Mouse (Mus musculus): Measurements from ENCODE around the gene Mas1. TPM values are rescaled to one million over a fixed set of nuclear protein-coding genes. Genes with fewer than 3 reads are reported as not detected.
A peak's percentile ranks its signal among the peaks of the same experiment; 100 is the strongest.

The Mas1 gene
- total RNA-seq, 2 experiments from 2014 or later, result 56.2 to 56.3 TPM

DNA sequence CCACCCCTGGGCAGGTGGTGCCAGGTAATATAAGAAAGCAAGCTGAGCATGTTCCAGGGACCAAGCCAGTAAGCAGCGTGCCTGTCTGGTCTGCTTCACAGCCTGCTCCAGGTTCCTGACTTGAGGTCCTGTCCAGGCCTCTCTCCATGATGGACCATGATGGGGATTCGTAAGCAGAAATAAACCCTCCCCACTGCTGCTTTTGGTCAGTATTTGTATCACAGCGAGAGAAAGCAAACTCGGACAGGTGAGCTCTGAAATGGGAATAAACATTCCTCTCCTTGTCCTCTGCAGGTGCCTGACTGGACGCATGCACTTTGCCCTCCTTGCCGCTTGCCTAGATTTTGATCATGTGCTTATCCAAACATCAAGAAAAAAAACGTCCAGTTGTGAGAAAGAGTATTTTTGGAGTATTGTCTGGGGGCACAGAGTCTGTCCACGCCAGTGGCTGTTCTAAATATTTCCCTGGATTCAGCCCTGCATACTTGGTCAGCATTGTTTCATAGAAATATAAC is 8.9 kb downstream of the Mas1 start:
- Histone ChIP-seq H3K27ac (no peak overlapping the region), H3K4me3 (no peak overlapping the region)
- no peak for TF ChIP-seq CTCF (conservative IDR thresholded peaks at IDR 0.05)
- DNase-seq (ENCODE audit: low spot score in 2 of 2), result no peak

DNA sequence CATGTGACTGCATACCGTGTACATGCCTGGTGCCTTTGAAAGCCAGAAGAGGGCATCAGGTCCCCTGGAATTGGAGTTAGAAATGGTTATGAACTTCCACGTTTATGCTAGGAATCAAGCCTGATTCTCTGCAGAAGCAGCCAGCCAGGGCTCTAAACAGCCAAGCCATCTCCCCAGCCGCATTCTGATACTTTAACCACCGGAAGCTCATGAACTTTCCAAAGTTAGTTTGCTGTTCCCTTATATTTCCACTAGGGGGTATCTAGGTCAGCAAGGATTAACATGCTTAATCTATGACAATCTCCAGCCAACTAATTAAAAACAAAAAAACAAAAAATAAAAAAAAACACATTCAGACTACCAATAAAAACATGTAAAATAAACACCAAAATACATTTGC is 9.9 kb downstream of the Mas1 start:
- no peak overlapping the region for H3K4me3 ChIP-seq
- H3K27ac ChIP-seq, result no peak overlapping the region
- DNase-seq (ENCODE audit: low spot score in 2 of 2), result no peak
- TF ChIP-seq CTCF (conservative IDR thresholded peaks at IDR 0.05), result peak; percentile 84

DNA sequence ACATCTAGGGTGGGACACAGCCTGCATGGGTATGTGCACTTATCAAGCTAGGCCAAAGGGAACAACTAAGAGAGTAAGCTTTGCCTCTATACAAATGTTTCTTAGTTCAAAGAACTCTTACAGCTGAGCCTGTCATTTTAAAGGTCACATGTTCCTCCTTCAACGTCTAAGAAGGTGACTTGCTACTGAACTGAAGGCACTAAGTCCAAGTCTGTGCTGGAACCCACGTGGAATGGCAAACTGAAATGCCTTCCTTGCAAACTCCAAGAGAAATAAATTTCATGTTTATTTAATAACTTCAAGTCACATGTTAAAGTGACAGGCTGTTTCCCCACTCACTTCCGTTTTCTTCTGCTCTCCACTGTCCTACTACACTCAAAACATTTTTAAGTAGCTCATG is 10.5 kb downstream of the Mas1 start:
- DNase-seq (ENCODE audit: low spot score in 2 of 2), result no peak
- TF ChIP-seq CTCF (conservative IDR thresholded peaks at IDR 0.05), result no peak
- H3K4me3 ChIP-seq, result no peak overlapping the region
- H3K27ac ChIP-seq, result no peak overlapping the region

DNA sequence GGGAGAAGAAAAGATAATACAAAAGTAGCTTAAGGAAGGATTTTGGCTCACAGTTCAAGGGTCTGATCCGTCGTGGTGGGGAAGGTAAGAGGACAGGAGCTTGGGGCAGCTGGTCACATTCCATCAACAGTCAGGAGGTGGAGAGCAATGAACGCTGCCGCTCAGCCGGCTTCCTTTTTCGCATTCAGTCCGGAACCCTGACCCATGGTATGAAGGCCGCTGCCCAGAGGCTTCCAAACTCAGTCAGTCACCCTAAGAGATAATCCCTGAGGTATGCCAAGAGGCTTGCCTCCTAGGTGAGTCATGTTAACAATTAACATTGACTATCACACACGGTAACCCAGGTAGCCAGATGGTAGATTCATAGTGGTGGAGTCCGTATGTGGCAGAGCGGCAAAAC is 13.6 kb downstream of the Mas1 start:
- no peak for TF ChIP-seq CTCF (conservative IDR thresholded peaks at IDR 0.05)
- DNase-seq (ENCODE audit: low spot score in 2 of 2), result no peak
- Histone ChIP-seq H3K4me3 (no peak overlapping the region), H3K27ac (0 out of 2 replicates have a peak overlapping the region, but pooled peaks have one; percentile 21)

DNA sequence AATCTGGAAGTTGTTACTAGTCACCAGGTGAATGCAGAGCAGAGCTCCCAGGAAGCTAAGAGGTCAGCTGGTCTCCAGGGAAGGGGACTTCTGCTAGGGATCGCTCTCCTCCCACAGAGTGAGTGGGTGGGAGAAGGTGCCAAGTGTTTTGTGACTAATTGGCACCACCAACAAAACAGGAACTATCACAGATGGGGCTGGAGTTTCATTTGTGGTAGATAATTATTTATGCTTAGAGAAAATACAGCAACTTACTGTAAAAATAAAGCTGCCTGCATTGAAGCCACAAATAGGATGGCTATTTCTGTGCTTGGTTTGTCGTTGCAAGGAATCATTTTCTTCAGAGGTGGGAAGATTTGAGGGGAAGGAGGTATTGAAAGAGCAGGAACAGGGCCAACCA is 14.1 kb downstream of the Mas1 start:
- no peak for TF ChIP-seq CTCF (conservative IDR thresholded peaks at IDR 0.05)
- 0 out of 2 replicates have a peak overlapping the region, but pooled peaks have one; percentile 21 for H3K27ac ChIP-seq
- DNase-seq (ENCODE audit: low spot score in 2 of 2), result peak in 1 of 2 experiments; percentile 39

DNA sequence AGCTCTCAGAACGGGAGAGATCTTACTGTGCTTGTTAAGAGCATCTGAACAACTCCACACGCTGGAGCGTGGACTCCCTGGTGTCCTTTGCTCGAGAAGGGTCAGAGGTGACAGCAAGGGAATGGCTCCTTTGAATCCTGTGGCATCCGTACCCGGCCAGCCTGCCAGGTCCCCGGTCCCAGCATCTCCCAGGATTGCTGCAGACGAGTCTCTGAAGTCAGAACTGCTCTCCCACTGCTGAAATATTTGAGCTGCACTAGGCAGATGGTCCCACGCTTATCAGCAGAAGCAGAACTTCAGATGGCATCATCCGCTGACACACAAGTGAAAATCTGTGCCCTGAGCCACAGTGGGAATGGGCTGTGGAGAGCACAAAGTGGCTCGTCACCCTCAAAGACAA is 16.3 kb downstream of the Mas1 start:
- Histone ChIP-seq H3K27ac (peak overlapping the region; percentile 96), H3K4me3 (peak overlapping the region; percentile 63)
- DNase-seq (ENCODE audit: low spot score in 2 of 2), result peak; percentile 65 to 77
- no peak for TF ChIP-seq CTCF (conservative IDR thresholded peaks at IDR 0.05)

More for the DNA sequence above, 14.1 kb downstream of the Mas1 start:
- H3K4me3 ChIP-seq, result no peak overlapping the region

DNA sequence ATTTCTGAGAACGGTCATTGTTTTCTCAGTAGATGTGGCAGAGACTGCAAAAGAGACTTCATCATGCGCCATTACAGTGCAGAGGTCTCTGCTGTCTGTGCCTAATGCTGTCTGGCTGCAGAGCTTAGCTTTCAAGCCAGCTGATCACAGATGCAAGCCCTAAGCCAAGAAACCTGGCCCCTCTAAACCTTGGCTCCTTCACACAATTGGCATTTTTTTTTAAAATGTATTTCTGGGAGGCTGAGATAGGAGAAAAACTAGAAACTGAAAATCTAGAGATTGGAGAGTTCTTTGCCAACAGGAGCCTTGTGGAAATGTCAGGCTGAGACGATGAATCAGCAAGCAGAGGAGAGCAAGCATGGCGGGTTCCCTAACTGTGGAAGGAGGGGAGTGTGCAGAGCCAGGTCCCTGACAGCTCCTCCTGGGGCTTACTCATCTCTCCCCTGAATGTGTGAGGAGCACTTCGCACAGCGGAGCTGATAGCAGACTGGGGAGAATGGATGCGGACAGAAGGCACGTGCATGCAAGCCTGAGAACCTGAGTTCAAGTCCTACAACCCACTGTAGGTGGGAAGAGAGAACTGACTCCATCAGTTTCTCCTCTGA is 18.1 kb downstream of the Mas1 start:
- peak overlapping the region; percentile 63 for H3K4me3 ChIP-seq
- peak in 1 of 2 experiments; percentile 69 for DNase-seq (ENCODE audit: low spot score in 2 of 2)
- peak overlapping the region; percentile 96 for H3K27ac ChIP-seq
- no peak for TF ChIP-seq CTCF (conservative IDR thresholded peaks at IDR 0.05)

DNA sequence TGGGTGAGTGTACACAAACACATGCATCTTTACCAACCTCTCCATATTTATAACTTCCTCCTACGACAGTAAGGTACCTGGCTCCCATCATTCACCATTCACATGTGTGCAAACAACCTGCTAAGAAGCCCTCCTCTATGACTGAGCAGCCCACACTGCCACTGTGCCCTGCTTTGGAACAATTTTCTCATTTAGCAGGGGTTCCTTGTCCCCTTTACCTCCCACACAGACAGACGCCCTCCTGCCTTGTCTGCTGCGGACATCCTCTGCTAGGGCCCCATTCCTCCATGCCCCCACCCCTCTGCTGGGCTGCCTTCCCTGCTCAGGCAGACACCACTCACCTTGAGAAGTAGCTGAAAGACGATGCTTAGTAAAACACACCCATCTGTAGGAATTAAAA is 20.2 kb downstream of the Mas1 start:
- TF ChIP-seq CTCF (conservative IDR thresholded peaks at IDR 0.05), result no peak
- Histone ChIP-seq H3K4me3 (peak overlapping the region; percentile 7; the same call in 1 of the 2 replicates), H3K27ac (peak overlapping the region; percentile 23; the same call in 1 of the 2 replicates)
- no peak for DNase-seq (ENCODE audit: low spot score in 2 of 2)

DNA sequence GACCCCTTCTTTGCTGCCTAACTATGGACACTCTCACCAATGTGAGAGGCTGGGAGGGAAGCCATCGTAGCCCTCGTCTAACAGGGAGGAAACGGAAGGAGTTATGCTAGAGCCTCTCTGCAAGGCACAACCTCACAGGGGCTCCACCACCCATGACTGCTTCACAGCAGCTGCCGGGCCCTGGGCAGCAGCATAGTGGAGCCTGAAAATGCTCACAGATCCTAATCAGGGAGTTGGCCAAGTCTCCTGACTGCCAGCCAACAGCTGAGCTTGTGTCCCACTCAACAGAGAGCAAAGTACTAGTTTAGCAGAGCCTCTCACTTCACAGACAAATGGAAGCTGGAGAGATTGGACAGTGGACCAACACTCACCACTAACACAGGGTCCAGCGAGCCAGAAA is 21.5 kb downstream of the Mas1 start:
- DNase-seq (ENCODE audit: low spot score in 2 of 2), result peak in 1 of 2 experiments; percentile 48
- Histone ChIP-seq H3K27ac (peak overlapping the region; percentile 34), H3K4me3 (no peak overlapping the region)

DNA sequence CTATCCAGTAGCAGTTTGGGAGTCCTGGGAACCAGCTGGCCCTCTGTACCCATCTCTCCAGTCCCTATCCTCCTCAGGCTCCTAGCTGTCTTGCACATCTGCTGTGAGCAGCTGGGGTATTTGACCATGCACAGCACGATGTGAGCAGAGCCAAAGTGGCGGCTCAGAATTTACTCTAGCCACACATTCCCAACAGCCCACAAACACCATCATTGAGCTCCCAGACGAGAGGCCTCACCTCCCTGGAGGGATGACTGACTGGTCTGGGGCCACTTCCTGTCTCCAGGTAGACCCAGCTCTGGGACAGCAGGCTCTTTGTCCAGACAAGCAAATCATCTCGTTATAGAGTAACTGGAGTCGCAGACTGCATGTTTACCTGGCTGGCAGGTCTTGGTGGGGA is 22.1 kb downstream of the Mas1 start:
- no peak for DNase-seq (ENCODE audit: low spot score in 2 of 2)
- peak overlapping the region; percentile 34 for H3K27ac ChIP-seq
- no peak for TF ChIP-seq CTCF (conservative IDR thresholded peaks at IDR 0.05)
- H3K4me3 ChIP-seq, result peak overlapping the region; percentile 4; the same call in 1 of the 2 replicates

More for the DNA sequence above, 21.5 kb downstream of the Mas1 start:
- no peak for TF ChIP-seq CTCF (conservative IDR thresholded peaks at IDR 0.05)

DNA sequence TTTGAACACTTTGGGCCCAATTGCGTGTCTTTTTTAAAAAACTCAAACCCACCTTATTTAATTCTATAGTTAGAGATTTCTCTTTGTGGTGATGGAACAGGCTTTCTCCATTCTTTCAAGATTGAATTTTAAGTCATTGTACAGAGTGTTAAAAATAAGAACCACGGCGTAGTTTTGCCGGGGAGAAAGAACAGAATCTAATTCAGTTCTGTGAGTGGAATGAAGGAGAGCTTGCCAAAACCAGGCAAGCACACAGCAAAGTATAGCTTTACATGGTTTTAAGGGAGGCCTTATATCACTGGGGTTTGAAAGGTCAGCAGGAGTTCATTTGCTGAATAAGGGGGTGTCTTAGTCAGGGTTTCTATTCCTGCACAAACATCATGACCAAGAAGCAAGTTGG is 23.4 kb downstream of the Mas1 start:
- TF ChIP-seq CTCF (conservative IDR thresholded peaks at IDR 0.05), result no peak
- Histone ChIP-seq H3K27ac (no peak overlapping the region), H3K4me3 (no peak overlapping the region)
- no peak for DNase-seq (ENCODE audit: low spot score in 2 of 2)

DNA sequence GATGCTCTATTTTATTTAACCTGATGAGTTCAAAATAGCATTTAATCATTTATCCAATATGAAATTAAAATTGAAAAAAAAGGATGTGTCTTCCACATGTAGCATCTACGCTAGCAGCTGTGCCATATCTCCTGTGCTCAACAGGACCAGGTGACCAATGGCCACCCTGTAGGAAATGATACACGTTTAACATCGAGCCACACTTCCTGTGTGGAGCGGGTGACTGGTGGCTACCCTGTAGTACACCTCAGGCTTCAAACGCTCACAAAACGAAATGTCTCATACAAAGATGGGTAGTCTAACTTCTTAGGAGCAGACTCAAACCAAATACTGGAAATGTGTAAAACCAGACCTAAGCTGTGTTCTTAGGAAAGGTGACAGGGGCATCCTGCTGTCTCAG is 24.1 kb downstream of the Mas1 start:
- Histone ChIP-seq H3K4me3 (no peak overlapping the region), H3K27ac (no peak overlapping the region)
- DNase-seq (ENCODE audit: low spot score in 2 of 2), result no peak
- no peak for TF ChIP-seq CTCF (conservative IDR thresholded peaks at IDR 0.05)

DNA sequence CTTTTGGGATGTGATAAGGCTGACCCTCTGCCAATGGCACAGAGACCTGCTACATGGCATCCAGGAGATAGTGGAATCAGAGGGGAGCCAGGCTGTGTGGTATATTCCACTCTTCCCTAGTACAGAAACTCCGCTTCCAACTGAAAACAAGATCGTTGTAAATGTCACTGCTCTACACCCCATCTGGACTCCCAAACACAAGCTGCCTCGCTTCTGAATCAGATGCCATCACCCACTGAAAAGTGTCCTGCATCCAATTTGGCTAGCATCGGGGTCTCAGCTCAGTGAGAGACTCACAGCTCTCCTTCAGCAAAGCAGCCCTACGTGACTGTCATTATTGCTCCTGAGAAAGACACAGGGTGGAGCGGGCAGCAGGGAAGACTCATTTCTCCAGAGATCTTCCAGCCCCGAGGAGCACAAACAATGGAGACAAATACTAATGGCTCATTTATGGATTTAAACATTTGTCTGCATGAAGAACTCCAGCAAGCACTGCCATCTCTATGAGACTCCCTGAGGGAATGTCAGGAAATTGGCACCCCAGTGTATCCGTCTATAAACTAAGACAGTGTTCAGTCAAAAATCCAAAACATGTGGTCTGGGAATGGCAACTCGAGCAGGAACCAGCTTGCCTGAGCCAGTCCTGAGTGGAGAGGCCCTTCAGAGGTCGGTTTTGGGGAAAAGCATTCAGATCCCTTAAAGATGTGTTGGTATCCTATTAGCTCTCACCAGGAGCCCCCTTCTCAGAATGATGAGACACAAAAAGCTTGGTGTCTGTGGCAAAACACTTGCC is 28.3 kb downstream of the Mas1 start:
- no peak overlapping the region for H3K4me3 ChIP-seq
- peak overlapping the region; percentile 85 for H3K27ac ChIP-seq
- DNase-seq (ENCODE audit: low spot score in 2 of 2), result peak; percentile 82 to 90
- no peak for TF ChIP-seq CTCF (conservative IDR thresholded peaks at IDR 0.05)

Measured in layer of hippocampus, adult 2 months (tissue).